Mouse (Mus musculus) small intestine, adult 2 months (tissue): Measurements from ENCODE around the gene Dnaaf3. TPM values are rescaled to one million over a fixed set of nuclear protein-coding genes. Genes with fewer than 3 reads are reported as not detected.
"Not testable (repeated sequence)": the region's sequence is repeated elsewhere in the genome, so short reads cannot be mapped to it uniquely, and the experiment has no call there.

Source experiments
- H3K27ac ChIP-seq: fragments of 200-500 bp; 2 replicates; pipeline ENCODE4 v1.5.1; 2012; ENCODE audit warnings: low read depth, low read length, control low read depth, inconsistent platforms; ENCODE audit not compliant: insufficient read depth
- H3K27me3 ChIP-seq: fragments of 200-500 bp; 2 replicates; pipeline ENCODE4 v1.6.1; 2012; ENCODE audit warnings: mild to moderate bottlenecking, moderate library complexity, low read length, inconsistent platforms; ENCODE audit not compliant: control insufficient read depth, insufficient read depth
- H3K36me3 ChIP-seq: fragments of 200-500 bp; 2 replicates; pipeline ENCODE4 v1.6.1; 2012; ENCODE audit warnings: mild to moderate bottlenecking, low read length, control low read depth, inconsistent platforms; ENCODE audit not compliant: control insufficient read depth, insufficient read depth
- H3K4me1 ChIP-seq: fragments of 200-500 bp; 2 replicates; pipeline ENCODE4 v1.6.1; 2012; ENCODE audit warnings: low read length, inconsistent platforms, mixed read lengths; ENCODE audit not compliant: control insufficient read depth, insufficient read depth, insufficient read length
- H3K4me3 ChIP-seq: fragments of 200-500 bp; 2 replicates; pipeline ENCODE4 v1.5.1; 2012; ENCODE audit warnings: low read depth, mild to moderate bottlenecking, control low read depth, inconsistent platforms, low read length, moderate library complexity
- CTCF ChIP-seq: fragments of 200-500 bp; IDR thresholded peaks from 2 replicates; pipeline ENCODE4 v1.5.1; 2012; ENCODE audit warnings: low read depth, mild to moderate bottlenecking, control low read depth, inconsistent platforms, low read length, moderate library complexity, mixed read lengths; ENCODE audit not compliant: insufficient replicate concordance, insufficient read length; ENCODE audit errors: extremely low read depth
- POLR2A ChIP-seq: fragments of 200-500 bp; IDR thresholded peaks from 2 replicates; pipeline ENCODE4 v1.6.1; 2012; ENCODE audit warnings: low read depth, mild to moderate bottlenecking, control low read depth, inconsistent platforms, low read length, moderate library complexity
- WGBS: fragments of 180-500 bp; shearing (Covaris S2); methylation state at CpG from one replicate; pipeline ENCODE4 v1.1.7; 2018; 5-methylcytosine and 5-hydroxymethylcytosine counted together
- polyA plus RNA-seq: library from polyadenylated mRNA; depleted of rRNA; stranded (reverse); fragments of >200 nt; gene quantifications from 2 replicates; pipeline ENCODE4 v1.2.3, GENCODE M21; 2012

Dnaaf3 gene
- polyA plus RNA-seq, 1 experiment: 1.9 TPM

DNA sequence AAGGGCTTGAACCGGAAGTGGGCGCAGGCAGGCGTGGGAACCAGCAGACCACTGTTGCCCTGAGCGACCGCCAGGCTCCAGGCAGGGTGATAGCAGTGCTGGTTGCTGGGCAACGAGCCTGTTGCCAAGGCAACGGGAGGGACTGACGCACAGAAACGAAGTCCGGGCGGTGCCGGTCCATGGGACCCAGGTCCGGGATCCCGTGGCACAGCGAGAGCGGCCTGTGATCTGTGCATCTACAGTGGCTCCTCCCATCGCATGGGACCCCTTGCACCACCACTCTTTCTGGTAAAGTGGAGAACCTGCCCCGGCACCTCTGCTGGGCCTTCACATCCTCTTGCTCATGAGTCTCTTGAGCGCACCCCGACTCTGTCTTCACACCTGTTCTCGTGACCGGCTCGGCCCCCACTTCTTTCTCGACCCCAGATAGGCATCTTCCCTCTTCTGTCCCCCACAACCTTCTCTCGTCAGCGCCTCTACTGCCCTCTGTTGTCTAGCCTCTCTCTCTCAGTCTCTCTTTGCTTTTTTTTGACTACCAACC is 14.4 kb upstream of the Dnaaf3 start:
- H3K27ac ChIP-seq: no peak overlapping the region
- no peak overlapping the region for H3K4me3 ChIP-seq
- WGBS: 3% methylated on average over 26 of the region's 26 CpGs
- no peak for TF ChIP-seq POLR2A
- no peak for TF ChIP-seq CTCF
- no peaks in the 10 kb centered on the region for H3K27me3 ChIP-seq
- peaks cover 14% of the 10 kb centered on the region for H3K36me3 ChIP-seq
- peaks cover 4% of the 10 kb centered on the region for H3K4me1 ChIP-seq

GRCm38 (mm10) chr7:4546050-4546449 is 13.8 kb upstream of the Dnaaf3 start:
- Histone ChIP-seq H3K36me3 (peaks cover 10% of the 10 kb centered on the region), H3K27ac (no peak overlapping the region), H3K27me3 (no peaks in the 10 kb centered on the region), H3K4me1 (peaks cover 4% of the 10 kb centered on the region), H3K4me3 (no peak overlapping the region)
- TF ChIP-seq CTCF (no peak), POLR2A (no peak)
- WGBS: 69% methylated on average over 15 of the region's 15 CpGs

- Histone ChIP-seq H3K27me3 (no peaks in the 10 kb centered on the region; the same call in 1 of the 2 replicates), H3K4me1 (no peaks in the 10 kb centered on the region), H3K36me3 (peaks cover 8% of the 10 kb centered on the region; the same call in 1 of the 2 replicates), H3K4me3 (no peak overlapping the region), H3K27ac (no peak overlapping the region)
- no peak for TF ChIP-seq POLR2A
- TF ChIP-seq CTCF: no peak
- 51% methylated on average over 17 of the region's 17 CpGs for WGBS
Observed at GRCm38 (mm10) chr7:4542013-4542412, 9.8 kb upstream of the Dnaaf3 start.

DNA sequence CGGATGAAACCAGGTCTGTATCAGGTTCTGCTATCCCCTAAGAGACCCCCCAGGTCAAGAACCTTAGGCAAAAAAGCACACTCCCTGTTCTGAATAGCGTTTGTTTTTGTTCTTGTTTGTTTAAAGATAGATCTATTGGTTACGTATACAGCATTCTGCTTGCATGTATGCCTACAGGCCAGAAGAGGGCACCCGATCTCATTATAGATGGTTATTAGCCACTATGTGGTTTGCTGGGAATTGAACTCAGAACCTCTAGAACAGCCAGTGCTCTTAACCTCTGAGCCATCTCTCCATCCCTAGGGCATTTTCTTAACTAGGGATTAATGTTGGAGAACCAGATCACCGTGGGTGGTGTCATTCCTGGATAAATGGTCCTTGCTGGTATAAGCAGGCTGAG is 9.1 kb upstream of the Dnaaf3 start:
- no peak for TF ChIP-seq CTCF
- H3K27ac ChIP-seq: no peak overlapping the region
- H3K27me3 ChIP-seq: no peaks in the 10 kb centered on the region; the same call in 1 of the 2 replicates
- H3K4me1 ChIP-seq: no peaks in the 10 kb centered on the region
- H3K4me3 ChIP-seq: no peak overlapping the region
- peaks cover 8% of the 10 kb centered on the region; the same call in 1 of the 2 replicates for H3K36me3 ChIP-seq
- 67% methylated on average over 5 of the region's 5 CpGs for WGBS

- peaks cover 8% of the 10 kb centered on the region; the same call in 1 of the 2 replicates for H3K36me3 ChIP-seq
- TF ChIP-seq POLR2A: no peak
- TF ChIP-seq CTCF: no peak
- H3K27me3 ChIP-seq: peaks cover 2% of the 10 kb centered on the region; the same call in 1 of the 2 replicates
- WGBS: 71% methylated on average over 2 of the region's 2 CpGs
- H3K4me3 ChIP-seq: no peak overlapping the region
- no peak overlapping the region for H3K27ac ChIP-seq
- no peaks in the 10 kb centered on the region for H3K4me1 ChIP-seq
Observed at GRCm38 (mm10) chr7:4539019-4539418, 6.8 kb upstream of the Dnaaf3 start.

- Histone ChIP-seq H3K27ac (no peak overlapping the region), H3K4me3 (no peak overlapping the region), H3K27me3 (peaks cover 2% of the 10 kb centered on the region; the same call in 1 of the 2 replicates), H3K36me3 (peaks cover 8% of the 10 kb centered on the region; the same call in 1 of the 2 replicates), H3K4me1 (no peaks in the 10 kb centered on the region; the same call in 1 of the 2 replicates)
- 53% methylated on average over 4 of the region's 4 CpGs for WGBS
- TF ChIP-seq CTCF: no peak
- no peak for TF ChIP-seq POLR2A
Observed at GRCm38 (mm10) chr7:4537181-4537580, 4.9 kb upstream of the Dnaaf3 start.

GRCm38 (mm10) chr7:4536369-4536768 is 4.1 kb upstream of the Dnaaf3 start:
- no peak overlapping the region for H3K27ac ChIP-seq
- peaks cover 7% of the 10 kb centered on the region; the same call in 1 of the 2 replicates for H3K36me3 ChIP-seq
- 87% methylated on average over 4 of the region's 4 CpGs for WGBS
- H3K4me1 ChIP-seq: peaks cover 2% of the 10 kb centered on the region
- peaks cover 2% of the 10 kb centered on the region; the same call in 1 of the 2 replicates for H3K27me3 ChIP-seq
- no peak overlapping the region for H3K4me3 ChIP-seq
- TF ChIP-seq POLR2A: no peak
- no peak for TF ChIP-seq CTCF

DNA sequence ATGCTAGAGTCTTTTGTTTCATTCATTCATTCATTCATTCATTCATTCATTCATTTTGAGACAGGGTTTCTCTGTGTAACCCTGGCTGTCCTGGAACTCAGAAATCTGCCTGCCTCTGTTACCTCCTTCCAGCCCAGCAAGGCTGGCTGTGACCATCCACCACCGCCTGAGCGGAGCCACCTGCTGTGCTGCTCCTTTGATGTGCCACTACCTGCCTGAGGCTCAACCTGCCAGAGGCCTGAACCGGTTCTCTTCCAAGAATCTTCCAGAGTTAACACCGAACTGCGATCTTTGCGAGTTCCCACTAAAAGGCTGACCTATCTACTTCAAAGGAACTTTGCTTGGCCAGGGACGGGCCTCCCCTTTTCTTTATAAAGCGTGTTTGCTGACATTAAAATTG is 2.1 kb downstream of the Dnaaf3 start:
- not testable (repeated sequence) for H3K27ac ChIP-seq, H3K36me3 ChIP-seq, H3K4me3 ChIP-seq, H3K27me3 ChIP-seq, H3K4me1 ChIP-seq
- 33% methylated on average over 8 of the region's 8 CpGs for WGBS
